Mouse (Mus musculus): Measurements from ENCODE around the gene Rabep2.

DNA sequence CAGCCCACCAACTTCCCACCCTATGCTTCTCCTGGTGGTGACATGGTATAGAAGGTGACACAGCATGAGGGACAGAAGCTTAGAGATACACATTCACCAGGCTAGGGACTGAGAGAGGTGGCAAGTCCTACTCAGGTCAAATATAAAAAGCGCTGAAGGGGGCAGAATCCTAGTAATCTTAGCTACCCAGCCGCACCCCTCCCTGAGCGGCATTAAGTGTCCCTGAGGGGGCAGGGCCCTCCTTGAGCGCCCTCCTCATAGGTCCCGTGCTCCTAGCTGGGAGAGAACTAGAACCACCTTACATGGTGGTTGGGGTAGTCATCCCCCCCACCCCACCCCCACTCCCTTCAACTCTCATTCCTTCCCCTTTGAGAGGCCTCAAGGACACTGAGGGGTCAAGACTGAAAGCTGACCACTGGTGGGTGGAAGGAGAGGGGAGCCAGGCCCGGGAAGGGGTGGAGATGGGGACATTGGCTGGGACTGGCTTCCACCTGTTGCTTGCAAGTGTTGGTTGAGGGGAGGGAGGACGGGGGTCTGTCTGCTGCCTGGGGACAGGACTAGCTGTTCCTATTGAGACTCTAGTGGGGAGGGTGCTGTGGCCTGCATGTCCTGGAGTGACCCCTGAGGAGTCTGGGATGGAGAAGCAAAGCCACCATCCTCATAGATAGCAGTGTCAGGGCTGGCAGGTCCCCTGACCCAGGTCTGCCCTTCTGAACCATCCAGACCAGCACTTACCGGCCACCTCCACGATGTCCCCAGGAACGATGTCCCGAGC is 30.5 kb downstream of the Rabep2 start:
- no peak for TF ChIP-seq POLR2A (IDR thresholded peaks at IDR 0.05; ENCODE audit: low read depth, low read length)
- TF ChIP-seq GABPA (IDR thresholded peaks at IDR 0.05; ENCODE audit: insufficient replicate concordance, low read depth, low read length), result no peak
- TF ChIP-seq EP300 (IDR thresholded peaks at IDR 0.05; ENCODE audit: low read length), result no peak
- TF ChIP-seq CTCF (conservative IDR thresholded peaks at IDR 0.05 in 1 of 2, IDR thresholded peaks at IDR 0.05 in 1 of 2; ENCODE audit: low read depth in 2 of 2, low read length in 2 of 2), result no peak

Measured in CH12.LX (cell line).